Mouse (Mus musculus) megakaryocyte, embryonic 14.5 days (primary cell): ENCODE measurements at regions not wholly inside any gene's neighbourhood (a gene's known extent, or its start where the extent isn't known, plus 50 kb on each side); places are given as distances from the start of the nearest gene placed in this dataset.

Experiments
- FLI1 ChIP-seq: IDR thresholded peaks from 2 replicates; pipeline ENCODE4 v1.6.1; 2012; ENCODE audit warnings: low read length, inconsistent platforms, mixed read lengths
- GATA1 ChIP-seq: IDR thresholded peaks from 3 replicates; pipeline ENCODE4 v1.6.1; 2012; ENCODE audit warnings: mixed read lengths, low read length, inconsistent platforms, borderline replicate concordance

DNA sequence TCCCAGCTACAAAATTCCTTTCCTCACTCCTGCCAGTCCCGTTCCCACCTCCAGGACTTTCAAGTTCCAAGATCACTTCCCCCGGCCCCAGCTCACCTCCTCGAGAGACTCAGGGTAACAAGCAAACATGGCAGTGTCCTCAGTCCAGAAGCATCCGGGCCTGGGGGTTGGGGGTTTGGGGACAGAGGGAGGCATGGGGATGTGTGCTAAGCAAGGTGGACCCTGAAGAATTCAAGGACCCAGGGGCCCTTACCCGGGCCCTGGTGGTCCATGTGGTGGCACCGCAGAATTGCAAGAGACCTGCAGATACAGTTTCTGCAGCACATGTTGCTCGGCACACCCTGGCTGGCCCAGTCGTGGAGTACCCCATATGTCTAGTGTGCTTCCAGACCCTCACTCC lies 269.9 kb upstream of the Ube2e3 start:
- TF ChIP-seq GATA1 (no peak), FLI1 (no peak)
